Mouse (Mus musculus) midbrain, embryonic 12.5 days (tissue): Measurements from ENCODE around the gene Ranbp3. TPM values are rescaled to one million over a fixed set of nuclear protein-coding genes. Genes with fewer than 3 reads are reported as not detected.
"Not testable (repeated sequence)": the region's sequence is repeated elsewhere in the genome, so short reads cannot be mapped to it uniquely, and the experiment has no call there.

Experiments
- ATAC-seq: fragments of 200-750 bp; cut with Nextera tagmentation; 2 replicates; pipeline ENCODE4 v1.8.0; 2017; ENCODE audit warnings: low read depth, moderate TSS enrichment, moderate library complexity; ENCODE audit not compliant: low FRiP score
- H3K27ac ChIP-seq: fragments of 300-500 bp; sonication (generic); replicated peaks from 2 replicates; pipeline ENCODE4 v1.5.1; 2016; ENCODE audit warnings: mild to moderate bottlenecking
- H3K27me3 ChIP-seq: fragments of 300-500 bp; sonication (generic); 2 replicates; pipeline ENCODE4 v1.6.1; 2016; ENCODE audit warnings: mild to moderate bottlenecking
- H3K36me3 ChIP-seq: fragments of 300-500 bp; sonication (generic); 2 replicates; pipeline ENCODE4 v1.6.1; 2016
- H3K4me1 ChIP-seq: fragments of 300-500 bp; sonication (generic); 2 replicates; pipeline ENCODE4 v1.6.1; 2016
- H3K4me2 ChIP-seq: fragments of 300-500 bp; sonication (generic); replicated peaks from 2 replicates; pipeline ENCODE4 v1.6.1; 2016; ENCODE audit warnings: mild to moderate bottlenecking, moderate library complexity
- H3K4me3 ChIP-seq: fragments of 300-500 bp; sonication (generic); 2 replicates; pipeline ENCODE4 v1.5.1; 2016; ENCODE audit warnings: mild to moderate bottlenecking
- H3K9ac ChIP-seq: fragments of 300-500 bp; sonication (generic); replicated peaks from 2 replicates; pipeline ENCODE4 v1.6.1; 2016; ENCODE audit warnings: mild to moderate bottlenecking, moderate library complexity
- H3K9me3 ChIP-seq: fragments of 300-500 bp; sonication (generic); 2 replicates; pipeline ENCODE4 v1.6.1; 2016; ENCODE audit warnings: mild to moderate bottlenecking
- WGBS: fragments of 180-500 bp; shearing (Covaris S2); methylation state at CpG from one replicate; pipeline ENCODE4 v1.1.7; 2016; 5-methylcytosine and 5-hydroxymethylcytosine counted together
- polyA plus RNA-seq: library from polyadenylated mRNA; unstranded; fragments of >200 nt; fragmentation: Nextera tagmentation; extraction: Ambion mirVana; gene quantifications from 2 replicates; pipeline ENCODE4 v1.2.1, GENCODE M21; 2016

Gene Ranbp3
- polyA plus RNA-seq = 109 and 115 TPM in 2 replicates

- Histone ChIP-seq H3K36me3 (peaks cover 20% of the 10 kb centered on the region; the same call in 1 of the 2 replicates), H3K4me1 (peaks cover 34% of the 10 kb centered on the region), H3K27ac (peak within 1 kb of the TSS; percentile 77), H3K9me3 (no peaks in the 10 kb centered on the region), H3K4me2 (peak within 1 kb of the TSS; percentile 69), H3K9ac (peak within 1 kb of the TSS; percentile 98), H3K27me3 (peaks cover 6% of the 10 kb centered on the region), H3K4me3 (peak within 1 kb of the TSS; percentile 98)
- under 1% methylated on average over 47 of the region's 66 CpGs for WGBS
- ATAC-seq = peak; percentile 92
These were observed at the start of gene Ranbp3 for GRCm38 (mm10) chr17:56672941-56673646. Gene Ranbp3, plus strand, starts transcription at chr17:56673294.

GRCm38 (mm10) chr17:56625495-56625894 lies 47.6 kb upstream of the Ranbp3 start:
- WGBS = 94% methylated on average over 3 of the region's 3 CpGs

GRCm38 (mm10) chr17:56626260-56626659 lies 46.8 kb upstream of the Ranbp3 start:
- Histone ChIP-seq H3K27ac (no peak overlapping the region; the same call in 1 of the 2 replicates), H3K4me3 (peak overlapping the region; percentile 98)

More at GRCm38 (mm10) chr17:56625495-56625894, 47.6 kb upstream of the Ranbp3 start:
- H3K4me2 ChIP-seq = 0 out of 2 replicates have a peak overlapping the region, but pooled peaks have one; percentile 97
- H3K9ac ChIP-seq = no peak overlapping the region
- H3K36me3 ChIP-seq = peaks cover 35% of the 10 kb centered on the region
- H3K4me3 ChIP-seq = peak overlapping the region; percentile 98; the same call in 1 of the 2 replicates
- no peak for ATAC-seq
- H3K9me3 ChIP-seq = no peaks in the 10 kb centered on the region
- no peak overlapping the region for H3K27ac ChIP-seq
- H3K4me1 ChIP-seq = peaks cover 25% of the 10 kb centered on the region
- peaks cover 5% of the 10 kb centered on the region; the same call in 1 of the 2 replicates for H3K27me3 ChIP-seq

GRCm38 (mm10) chr17:56626754-56627470 lies 46.2 kb upstream of the Ranbp3 start, which contains the start of gene Lonp1:
Gene Lonp1, minus strand, starts transcription at chr17:56626887.
- Histone ChIP-seq H3K4me3 (peak within 1 kb of the TSS; percentile 98), H3K4me1 (peaks cover 25% of the 10 kb centered on the region), H3K36me3 (peaks cover 22% of the 10 kb centered on the region), H3K9me3 (no peaks in the 10 kb centered on the region), H3K4me2 (peak within 1 kb of the TSS; percentile 97), H3K27ac (peak within 1 kb of the TSS; percentile 58), H3K9ac (peak within 1 kb of the TSS; percentile 88), H3K27me3 (peaks cover 5% of the 10 kb centered on the region; the same call in 1 of the 2 replicates)
- under 1% methylated on average over 45 of the region's 51 CpGs for WGBS
- ATAC-seq = peak; percentile 93

More at GRCm38 (mm10) chr17:56626260-56626659, 46.8 kb upstream of the Ranbp3 start:
- Histone ChIP-seq H3K4me1 (peaks cover 25% of the 10 kb centered on the region), H3K4me2 (peak overlapping the region; percentile 97), H3K27me3 (peaks cover 5% of the 10 kb centered on the region; the same call in 1 of the 2 replicates), H3K9ac (peak overlapping the region; percentile 88), H3K36me3 (peaks cover 27% of the 10 kb centered on the region), H3K9me3 (no peaks in the 10 kb centered on the region)
- WGBS = 2% methylated on average over 26 of the region's 32 CpGs
- no peak for ATAC-seq

GRCm38 (mm10) chr17:56627530-56628277 lies 45.4 kb upstream of the Ranbp3 start, which contains the start of gene Catsperd:
Gene Catsperd, plus strand, starts transcription at chr17:56628143.
- Histone ChIP-seq H3K9ac (peak within 1 kb of the TSS; percentile 88; the same call in 1 of the 2 replicates), H3K36me3 (peaks cover 14% of the 10 kb centered on the region; the same call in 1 of the 2 replicates), H3K9me3 (no peaks in the 10 kb centered on the region), H3K4me3 (peak within 1 kb of the TSS; percentile 98), H3K4me2 (peak within 1 kb of the TSS; percentile 97), H3K27me3 (peaks cover 5% of the 10 kb centered on the region; the same call in 1 of the 2 replicates), H3K27ac (peak within 1 kb of the TSS; percentile 58), H3K4me1 (peaks cover 25% of the 10 kb centered on the region)
- ATAC-seq = peak; percentile 57
- WGBS = 9% methylated on average over 26 of the region's 26 CpGs

GRCm38 (mm10) chr17:56629800-56630781 lies 43.0 kb upstream of the Ranbp3 start:
- not testable (repeated sequence) for H3K27ac ChIP-seq, ATAC-seq, H3K9ac ChIP-seq, H3K36me3 ChIP-seq, H3K9me3 ChIP-seq, H3K27me3 ChIP-seq, H3K4me3 ChIP-seq, H3K4me2 ChIP-seq
- 87% methylated on average over 27 of the region's 27 CpGs for WGBS
- H3K4me1 ChIP-seq = peaks cover 22% of the 10 kb centered on the region

GRCm38 (mm10) chr17:56631807-56632206 lies 41.3 kb upstream of the Ranbp3 start:
- Histone ChIP-seq H3K27me3 (peaks cover 5% of the 10 kb centered on the region; the same call in 1 of the 2 replicates), H3K36me3 (no peaks in the 10 kb centered on the region), H3K4me2 (no peak overlapping the region), H3K27ac (no peak overlapping the region), H3K9me3 (no peaks in the 10 kb centered on the region), H3K4me1 (peaks cover 10% of the 10 kb centered on the region), H3K9ac (no peak overlapping the region), H3K4me3 (no peak overlapping the region)
- ATAC-seq = no peak
- WGBS = 57% methylated on average over 4 of the region's 4 CpGs

GRCm38 (mm10) chr17:56634023-56634422 lies 39.1 kb upstream of the Ranbp3 start:
- no peaks in the 10 kb centered on the region for H3K4me1 ChIP-seq
- H3K9me3 ChIP-seq = no peaks in the 10 kb centered on the region
- H3K4me3 ChIP-seq = no peak overlapping the region
- no peak overlapping the region for H3K27ac ChIP-seq
- ATAC-seq = no peak
- peaks cover 1% of the 10 kb centered on the region; the same call in 1 of the 2 replicates for H3K27me3 ChIP-seq
- no peak overlapping the region for H3K4me2 ChIP-seq
- H3K9ac ChIP-seq = no peak overlapping the region
- H3K36me3 ChIP-seq = no peaks in the 10 kb centered on the region
- WGBS = 83% methylated on average over 6 of the region's 6 CpGs

- H3K4me3 ChIP-seq = no peak overlapping the region
- no peaks in the 10 kb centered on the region for H3K4me1 ChIP-seq
- H3K27me3 ChIP-seq = 0 out of 2 replicates have a peak, but pooled peaks cover 5% of the 10 kb centered on the region
- no peaks in the 10 kb centered on the region for H3K9me3 ChIP-seq
- ATAC-seq = no peak
- no peak overlapping the region for H3K9ac ChIP-seq
- H3K4me2 ChIP-seq = no peak overlapping the region
- 88% methylated on average over 4 of the region's 4 CpGs for WGBS
- no peaks in the 10 kb centered on the region for H3K36me3 ChIP-seq
- H3K27ac ChIP-seq = no peak overlapping the region
These were observed 29.9 kb upstream of the Ranbp3 start for GRCm38 (mm10) chr17:56643237-56643636.

- Histone ChIP-seq H3K36me3 (no peaks in the 10 kb centered on the region), H3K9me3 (no peaks in the 10 kb centered on the region), H3K27ac (no peak overlapping the region), H3K9ac (no peak overlapping the region), H3K4me1 (no peaks in the 10 kb centered on the region), H3K27me3 (no peaks in the 10 kb centered on the region), H3K4me3 (no peak overlapping the region), H3K4me2 (no peak overlapping the region)
- ATAC-seq = no peak
- WGBS = 79% methylated on average over 9 of the region's 13 CpGs
These were observed 25.5 kb upstream of the Ranbp3 start for GRCm38 (mm10) chr17:56647546-56647945.
